In the genomic region with DNA sequence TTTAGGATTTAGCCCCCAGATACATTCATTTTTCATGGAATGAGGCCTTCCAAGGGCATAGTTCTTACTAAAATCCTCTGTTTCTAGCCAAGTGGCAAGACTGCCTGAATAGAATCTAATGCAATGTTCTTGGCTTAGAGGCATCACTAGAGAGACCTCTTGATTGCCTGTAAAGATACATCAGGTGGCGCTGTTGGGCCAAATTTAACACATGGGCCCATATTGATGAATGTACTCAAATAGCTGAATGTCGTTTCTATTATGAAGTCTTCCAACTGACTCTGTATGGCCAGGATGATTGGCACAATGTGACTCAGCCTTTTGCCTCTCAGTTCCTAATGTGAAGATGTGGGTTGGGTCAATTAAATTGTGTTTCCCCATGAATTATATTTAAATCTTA, we compare ENCODE assay signal across 9 mouse cellular contexts.
DNase-seq lines count a peak whose midpoint lies in the region; ATAC-seq and TF ChIP-seq lines count a peak whose summit lies in the region.
"Had no signal": no experiment of that assay in that cellular context is flagged by ENCODE, and none has a peak within 500 bp of the region (broad histone marks: within the 10 kb centered on the region; RNA-seq: fewer than 3 reads in every experiment).

No protein-coding gene starts in this region.

- no peaks in the 10 kb centered on the region for H3K36me3 ChIP-seq in kidney, adult 2 months (ENCODE audit: control insufficient read depth, insufficient read depth, low read length)
- no peaks in the 10 kb centered on the region for H3K36me3 ChIP-seq in kidney, embryonic 14.5 days (ENCODE audit: control insufficient read depth, insufficient read depth, low read length)
- no peaks in the 10 kb centered on the region for H3K36me3 ChIP-seq in intestine, embryonic 15.5 days
- no peaks in the 10 kb centered on the region for H3K36me3 ChIP-seq in midbrain, embryonic 11.5 days (ENCODE audit: control insufficient read depth, insufficient read depth, low read length)
- H3K36me3 ChIP-seq: G1E had no signal

- H3K4me1 ChIP-seq in kidney, adult 2 months (ENCODE audit: control insufficient read depth, insufficient read depth, low read length) = no peaks in the 10 kb centered on the region
- no peaks in the 10 kb centered on the region for H3K4me1 ChIP-seq in kidney, embryonic 14.5 days (ENCODE audit: control insufficient read depth, insufficient read depth, low read length)
- no peaks in the 10 kb centered on the region for H3K4me1 ChIP-seq in intestine, embryonic 15.5 days (replicated peaks)
- H3K4me1 ChIP-seq in midbrain, embryonic 11.5 days (ENCODE audit: control insufficient read depth, insufficient read depth, low read length) = no peaks in the 10 kb centered on the region

- H3K9me3 ChIP-seq in kidney, embryonic 14.5 days (ENCODE audit: control insufficient read depth, low read length) = no peaks in the 10 kb centered on the region
- H3K9me3 ChIP-seq in intestine, embryonic 15.5 days = no peaks in the 10 kb centered on the region
- H3K9me3 ChIP-seq in midbrain, embryonic 11.5 days (ENCODE audit: control insufficient read depth, low read length) = no peaks in the 10 kb centered on the region

- TF ChIP-seq POLR2A in kidney, adult 2 months (IDR thresholded peaks at IDR 0.05; ENCODE audit: low read depth, low read length) = no peak

- H3K4me2 ChIP-seq in kidney, embryonic 14.5 days (replicated peaks; ENCODE audit: low read depth, low read length) = no peak overlapping the region
- H3K4me2 ChIP-seq in intestine, embryonic 15.5 days (replicated peaks) = no peak overlapping the region
- H3K4me2 ChIP-seq in midbrain, embryonic 11.5 days = no peak overlapping the region

- H3K27ac ChIP-seq in kidney, adult 2 months (ENCODE audit: insufficient read depth, low read depth, low read length) = no peak overlapping the region
- no peak overlapping the region for H3K27ac ChIP-seq in kidney, embryonic 14.5 days (ENCODE audit: low read depth, low read length)
- no peak overlapping the region for H3K27ac ChIP-seq in intestine, embryonic 15.5 days
- H3K27ac ChIP-seq in midbrain, embryonic 11.5 days (ENCODE audit: low read depth, low read length) = no peak overlapping the region

- WGBS in kidney, adult 2 months = 2% methylated on average over 2 of the region's 2 CpGs
- 9% methylated on average over 2 of the region's 2 CpGs for WGBS in kidney, embryonic 14.5 days
- WGBS in intestine, embryonic 15.5 days = 5% methylated on average over 2 of the region's 2 CpGs
- WGBS in midbrain, embryonic 11.5 days = 6% methylated on average over 2 of the region's 2 CpGs

- no peak for ATAC-seq in kidney, embryonic 14.5 days (ENCODE audit: low FRiP score, low TSS enrichment)
- peak; percentile 61; the same call in 1 of the 2 replicates for ATAC-seq in intestine, embryonic 15.5 days
- peak; percentile 87 for ATAC-seq in midbrain, embryonic 11.5 days (ENCODE audit: low FRiP score)

- no peaks in the 10 kb centered on the region for H3K27me3 ChIP-seq in kidney, adult 2 months (replicated peaks; ENCODE audit: control insufficient read depth, insufficient read depth, low read length)
- no peaks in the 10 kb centered on the region for H3K27me3 ChIP-seq in kidney, embryonic 14.5 days (ENCODE audit: control insufficient read depth, insufficient read depth, low read length)
- no peaks in the 10 kb centered on the region for H3K27me3 ChIP-seq in intestine, embryonic 15.5 days (replicated peaks)
- no peaks in the 10 kb centered on the region for H3K27me3 ChIP-seq in midbrain, embryonic 11.5 days (ENCODE audit: control insufficient read depth, insufficient read depth, low read length)

- H3K4me3 ChIP-seq in kidney, adult 2 months (ENCODE audit: insufficient read depth, low read depth, low read length) = no peak overlapping the region
- no peak overlapping the region for H3K4me3 ChIP-seq in kidney, embryonic 14.5 days (ENCODE audit: low read length)
- H3K4me3 ChIP-seq in intestine, embryonic 15.5 days (replicated peaks) = no peak overlapping the region
- no peak overlapping the region for H3K4me3 ChIP-seq in midbrain, embryonic 11.5 days (ENCODE audit: low read depth, low read length)

- H3K9ac ChIP-seq in kidney, embryonic 14.5 days (ENCODE audit: low read depth, low read length) = no peak overlapping the region
- no peak overlapping the region for H3K9ac ChIP-seq in intestine, embryonic 15.5 days
- no peak overlapping the region for H3K9ac ChIP-seq in midbrain, embryonic 11.5 days (ENCODE audit: low read length)

- peak; percentile 5 for DNase-seq in kidney, adult 2 months
- peak; percentile 33 for DNase-seq in embryo, embryonic 9.5 days (ENCODE audit: extremely low spot score)
- DNase-seq in midbrain, embryonic 11.5 days (ENCODE audit: low spot score, missing footprints) = peak; percentile 92
- DNase-seq in MN1 (ENCODE audit: low spot score) = no peak
- DNase-seq in gastrocnemius, postnatal 4 days (ENCODE audit: low spot score in 2 of 2) = no peak
- no peak for DNase-seq in urinary bladder, postnatal 36 days (ENCODE audit: low spot score in 2 of 2)

- no peak for TF ChIP-seq CTCF in kidney, adult 2 months (conservative IDR thresholded peaks at IDR 0.05; ENCODE audit: insufficient read depth, insufficient read length, low read depth, low read length)

Comparison
In these comparisons a context has a peak if more than half of its experiments do, and no peak if none do; other contexts are left out.
1. DNase-seq: peak in kidney, adult 2 months (single experiment), embryo, embryonic 9.5 days (single experiment) and midbrain, embryonic 11.5 days (single experiment); none in MN1 (single experiment), gastrocnemius, postnatal 4 days (0 of 2) and urinary bladder, postnatal 36 days (0 of 2).